Mouse (Mus musculus): ENCODE data around the gene Mgme1.

DNA sequence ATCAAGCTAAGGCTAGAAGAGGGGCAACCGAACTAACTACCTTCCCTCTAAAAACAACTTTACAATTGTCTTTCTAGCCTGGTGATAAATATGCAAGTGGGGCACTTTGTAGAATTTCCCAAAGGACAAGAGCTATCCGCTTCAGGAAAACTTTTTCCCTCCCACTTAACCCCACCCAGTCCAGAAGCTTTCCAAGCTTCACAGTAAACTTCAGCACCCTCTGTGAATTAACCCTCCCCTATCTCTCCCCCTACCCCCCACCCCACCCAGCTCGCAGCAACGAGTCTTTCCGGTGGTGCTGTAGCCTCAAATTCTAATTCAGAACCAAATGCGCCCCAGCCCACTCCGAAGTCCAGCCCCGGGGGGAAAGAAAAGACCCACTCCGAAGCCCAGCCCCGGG, 59.0 kb downstream of the Mgme1 start:
- TF ChIP-seq CTCF (IDR thresholded peaks at IDR 0.05; ENCODE audit: low read depth): no peak
- no peak for TF ChIP-seq EP300 (IDR thresholded peaks at IDR 0.05; ENCODE audit: low read depth)

All from heart, postnatal 0 days (tissue).